Mouse (Mus musculus) kidney, adult 2 months (tissue): ENCODE measurements at regions not wholly inside any gene's neighbourhood (a gene's known extent, or its start where the extent isn't known, plus 50 kb on each side); places are given as distances from the start of the nearest gene placed in this dataset.
"Not testable (repeated sequence)": the region's sequence is repeated elsewhere in the genome, so short reads cannot be mapped to it uniquely, and the experiment has no call there.

ENCODE experiments used
- DNase-seq: peaks from one replicate; pipeline ENCODE4 v3.0.0; 2021
- H3K27ac ChIP-seq: fragments of 200-500 bp; 2 replicates; pipeline ENCODE4 v1.5.1; 2012; ENCODE audit warnings: low read depth, low read length, control low read depth, inconsistent platforms; ENCODE audit not compliant: insufficient read depth
- H3K27me3 ChIP-seq: fragments of 200-500 bp; replicated peaks from 2 replicates; pipeline ENCODE4 v1.6.1; 2012; ENCODE audit warnings: mild to moderate bottlenecking, moderate library complexity, low read length, inconsistent platforms; ENCODE audit not compliant: control insufficient read depth, insufficient read depth
- H3K36me3 ChIP-seq: fragments of 200-500 bp; 2 replicates; pipeline ENCODE4 v1.6.1; 2012; ENCODE audit warnings: mild to moderate bottlenecking, moderate library complexity, low read length, inconsistent platforms; ENCODE audit not compliant: control insufficient read depth, insufficient read depth
- H3K4me1 ChIP-seq: fragments of 200-500 bp; 2 replicates; pipeline ENCODE4 v1.6.1; 2011; ENCODE audit warnings: low read length; ENCODE audit not compliant: control insufficient read depth, insufficient read depth
- H3K4me3 ChIP-seq: fragments of 200-500 bp; 2 replicates; pipeline ENCODE4 v1.5.1; 2011; ENCODE audit warnings: mild to moderate bottlenecking, low read depth, low read length, control low read depth; ENCODE audit not compliant: insufficient read depth
- CTCF ChIP-seq: fragments of 200-500 bp; conservative IDR thresholded peaks from 2 replicates; pipeline ENCODE4 v1.5.1; 2011; ENCODE audit warnings: low read depth, mild to moderate bottlenecking, control low read depth, low read length, moderate library complexity, mixed read lengths; ENCODE audit not compliant: insufficient read depth, insufficient read length
- POLR2A ChIP-seq: fragments of 200-500 bp; IDR thresholded peaks from one replicate; pipeline ENCODE4 v1.6.1; 2011; ENCODE audit warnings: low read depth, low read length, control low read depth
- WGBS: fragments of 180-500 bp; shearing (Covaris S2); methylation state at CpG from one replicate; pipeline ENCODE4 v1.1.7; 2018; 5-methylcytosine and 5-hydroxymethylcytosine counted together

DNA sequence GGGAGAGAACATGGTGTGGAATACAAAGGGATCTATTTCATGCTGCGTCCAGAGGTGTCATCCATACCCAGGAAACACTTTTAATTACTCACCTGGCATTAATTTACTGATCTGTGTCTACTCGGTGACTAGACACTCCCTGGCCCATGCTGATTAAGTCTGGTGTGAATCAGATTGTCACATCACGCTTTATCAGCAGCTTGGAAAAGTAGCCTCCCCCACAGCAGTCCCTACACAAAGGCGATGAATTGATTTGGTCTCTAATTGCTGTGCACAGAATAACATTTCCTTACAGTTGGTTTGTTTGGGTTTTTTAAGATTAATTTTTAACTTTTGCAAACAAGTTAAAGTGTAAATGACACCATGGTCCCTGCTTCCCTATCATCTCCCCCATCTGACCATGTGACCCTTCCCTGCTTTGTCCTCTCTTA, 484.7 kb upstream of the Gulo start:
- DNase-seq: no peak

GRCm38 (mm10) chr14:66484751-66485150, 475.7 kb upstream of the Gulo start:
- H3K27ac ChIP-seq, DNase-seq, H3K4me3 ChIP-seq, H3K36me3 ChIP-seq, H3K27me3 ChIP-seq, H3K4me1 ChIP-seq: not testable (repeated sequence)
- WGBS: 84% methylated on average over 1 of the region's 1 CpGs

More for the DNA sequence above, 484.7 kb upstream of the Gulo start:
- no peak overlapping the region for H3K27ac ChIP-seq
- H3K27me3 ChIP-seq: no peaks in the 10 kb centered on the region
- TF ChIP-seq CTCF: no peak
- no peak for TF ChIP-seq POLR2A
- no peaks in the 10 kb centered on the region; the same call in 1 of the 2 replicates for H3K4me1 ChIP-seq
- no peak overlapping the region for H3K4me3 ChIP-seq
- 40% methylated on average over 4 of the region's 4 CpGs for WGBS
- H3K36me3 ChIP-seq: no peaks in the 10 kb centered on the region

- 82% methylated on average over 4 of the region's 4 CpGs for WGBS
- H3K4me3 ChIP-seq: no peak overlapping the region
- no peak overlapping the region for H3K27ac ChIP-seq
- no peak for DNase-seq
- TF ChIP-seq POLR2A: no peak
- TF ChIP-seq CTCF: no peak
- H3K36me3 ChIP-seq: no peaks in the 10 kb centered on the region
- no peaks in the 10 kb centered on the region for H3K27me3 ChIP-seq
- no peaks in the 10 kb centered on the region for H3K4me1 ChIP-seq
Observed at GRCm38 (mm10) chr14:66479181-66479580, 470.2 kb upstream of the Gulo start.

DNA sequence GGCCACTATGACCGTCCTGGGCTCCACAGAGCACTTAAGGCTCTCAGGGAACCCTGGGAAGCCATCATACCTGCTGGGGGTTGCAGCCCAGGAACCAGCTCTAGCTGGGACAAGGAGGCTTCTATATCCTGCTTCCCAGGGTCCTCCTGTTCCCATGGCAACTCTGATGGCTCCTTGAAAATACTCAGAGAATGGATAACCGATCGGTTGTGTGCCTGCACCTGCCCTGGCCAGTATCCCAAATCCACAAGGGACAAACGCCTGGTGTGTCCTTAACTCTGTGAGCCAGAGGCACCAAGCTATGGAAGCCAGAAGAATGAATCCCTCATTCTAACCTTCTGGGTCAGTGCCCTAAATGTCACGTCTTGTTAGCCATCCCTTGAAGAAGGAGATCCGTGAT, 469.6 kb upstream of the Gulo start:
- Histone ChIP-seq H3K27ac (no peak overlapping the region), H3K4me3 (no peak overlapping the region), H3K4me1 (no peaks in the 10 kb centered on the region), H3K27me3 (no peaks in the 10 kb centered on the region), H3K36me3 (no peaks in the 10 kb centered on the region)
- no peak for DNase-seq
- 64% methylated on average over 6 of the region's 6 CpGs for WGBS
- TF ChIP-seq CTCF: no peak
- TF ChIP-seq POLR2A: no peak

DNA sequence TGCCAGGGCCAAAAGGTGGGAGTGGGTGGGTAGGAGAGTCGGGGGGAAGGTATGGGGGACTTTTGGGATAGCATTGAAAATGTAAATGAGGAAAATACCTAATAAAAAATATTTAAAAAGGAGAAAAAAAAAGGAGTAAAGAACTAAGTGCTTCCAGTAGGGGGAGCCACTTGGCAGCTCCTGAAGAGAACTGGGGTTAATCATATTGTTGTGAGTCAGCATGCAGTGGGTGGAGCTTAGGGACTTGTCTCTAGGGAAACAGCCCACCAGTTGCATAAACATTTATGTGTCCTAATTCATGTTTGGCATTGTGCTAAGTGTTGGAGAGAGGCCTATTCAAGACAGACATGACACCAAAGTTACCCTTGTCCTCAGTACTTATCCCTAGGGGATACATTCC, 466.0 kb upstream of the Gulo start:
- peak; percentile 25; the same call in 1 of the 2 replicates for TF ChIP-seq CTCF
- TF ChIP-seq POLR2A: no peak
- H3K27me3 ChIP-seq: no peaks in the 10 kb centered on the region
- WGBS: 71% methylated on average over 1 of the region's 1 CpGs
- no peaks in the 10 kb centered on the region for H3K4me1 ChIP-seq
- no peak overlapping the region for H3K4me3 ChIP-seq
- DNase-seq: peak; percentile 19
- H3K27ac ChIP-seq: no peak overlapping the region
- H3K36me3 ChIP-seq: no peaks in the 10 kb centered on the region

- H3K4me1 ChIP-seq: no peaks in the 10 kb centered on the region
- DNase-seq: no peak
- 58% methylated on average over 1 of the region's 1 CpGs for WGBS
- no peaks in the 10 kb centered on the region for H3K36me3 ChIP-seq
- H3K4me3 ChIP-seq: no peak overlapping the region
- TF ChIP-seq CTCF (no peak), POLR2A (no peak)
- no peaks in the 10 kb centered on the region for H3K27me3 ChIP-seq
- H3K27ac ChIP-seq: no peak overlapping the region
Observed at GRCm38 (mm10) chr14:66473251-66473550, 464.2 kb upstream of the Gulo start.

- TF ChIP-seq POLR2A (no peak), CTCF (no peak)
- H3K36me3 ChIP-seq: no peaks in the 10 kb centered on the region
- H3K4me1 ChIP-seq: no peaks in the 10 kb centered on the region
- H3K27ac ChIP-seq: no peak overlapping the region
- DNase-seq: no peak
- H3K4me3 ChIP-seq: no peak overlapping the region
- no peaks in the 10 kb centered on the region for H3K27me3 ChIP-seq
- 67% methylated on average over 5 of the region's 5 CpGs for WGBS
Observed at GRCm38 (mm10) chr14:66472537-66473250, 463.7 kb upstream of the Gulo start.
